Mouse (Mus musculus): Measurements from ENCODE around the gene Rps6ka5. TPM values are rescaled to one million over a fixed set of nuclear protein-coding genes. Genes with fewer than 3 reads are reported as not detected.

Rps6ka5 gene
- total and polyA plus RNA-seq, 3 experiments: 0.92 to 3.3 TPM; not detected in 1

DNA sequence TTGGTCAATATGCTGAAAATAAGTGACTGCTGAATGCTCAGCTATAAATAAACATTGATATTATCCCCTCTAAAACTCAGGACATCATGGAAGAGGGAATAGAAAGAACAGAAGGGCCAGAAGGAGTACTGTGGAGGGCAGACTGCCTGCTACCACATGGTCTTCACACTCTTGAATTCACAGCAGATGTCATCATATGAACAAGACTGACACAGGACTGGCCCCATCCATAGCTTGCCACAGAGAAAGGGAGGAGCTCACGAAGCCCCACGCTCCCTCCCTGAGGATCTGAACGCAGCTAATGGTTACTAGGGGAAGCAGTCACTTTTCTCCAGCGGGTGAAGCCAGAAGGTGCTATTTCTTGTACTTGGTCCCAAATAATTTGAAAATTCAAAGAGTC lies 61.5 kb downstream of the Rps6ka5 start:
- no peak for TF ChIP-seq ETS1 (IDR thresholded peaks at IDR 0.05; ENCODE audit: low read depth, low read length)
- TF ChIP-seq TCF12 (IDR thresholded peaks at IDR 0.05; ENCODE audit: low read depth, low read length): no peak
- DNase-seq (ENCODE audit: low read depth, low spot score): no peak
- H3K9ac ChIP-seq (ENCODE audit: control insufficient read depth, low read depth, low read length, poor library complexity, severe bottlenecking): no peak overlapping the region
- no peaks in the 10 kb centered on the region for H3K79me2 ChIP-seq (ENCODE audit: control insufficient read depth, insufficient read depth, low read length, poor library complexity)
- H3K9me3 ChIP-seq (replicated peaks; ENCODE audit: insufficient read depth, low read length): no peaks in the 10 kb centered on the region
- no peak overlapping the region for H3K27ac ChIP-seq (ENCODE audit: control insufficient read depth, low read depth, low read length)
- H3K4me3 ChIP-seq (ENCODE audit: control insufficient read depth in 1 of 2, insufficient read depth in 1 of 2, low read depth in 2 of 2, low read length in 2 of 2): no peak overlapping the region
- peaks cover 0 to 10% of the 10 kb centered on the region in 2 experiments; a peak in 2 of 4 replicates for H3K36me3 ChIP-seq (ENCODE audit: control insufficient read depth in 1 of 2, insufficient read depth in 2 of 2, low read length in 2 of 2)
- peaks cover 6 to 13% of the 10 kb centered on the region in 2 experiments for H3K4me1 ChIP-seq (ENCODE audit: control insufficient read depth in 1 of 2, insufficient read depth in 2 of 2, low read length in 2 of 2)
- no peaks in the 10 kb centered on the region for H3K27me3 ChIP-seq (ENCODE audit: control insufficient read depth in 1 of 2, insufficient read depth in 2 of 2, low read length in 2 of 2)

DNA sequence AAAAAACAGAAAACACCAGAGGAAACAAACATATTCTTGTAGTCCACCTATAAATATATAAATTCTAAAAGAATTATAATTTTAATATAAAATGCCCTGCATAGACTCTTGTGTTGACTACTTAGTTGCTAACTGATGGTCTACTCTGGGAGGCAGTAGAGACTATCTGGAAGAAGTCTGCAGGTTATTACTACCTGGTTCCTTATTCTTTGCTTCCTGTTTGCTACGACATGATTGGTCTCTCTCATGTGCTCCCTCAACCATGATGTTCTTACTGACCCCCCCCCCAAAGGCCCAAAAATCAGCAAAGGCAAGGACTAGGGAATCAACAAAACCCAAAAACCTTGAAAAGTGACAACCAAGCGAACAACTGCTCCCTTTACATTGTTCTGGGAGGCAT lies 66.7 kb downstream of the Rps6ka5 start:
- H3K4me1 ChIP-seq (ENCODE audit: control insufficient read depth in 1 of 2, insufficient read depth in 2 of 2, low read length in 2 of 2): 0 out of 4 replicates have a peak, but pooled peaks cover 0 to 2% of the 10 kb centered on the region in 2 experiments
- no peaks in the 10 kb centered on the region for H3K9me3 ChIP-seq (replicated peaks; ENCODE audit: insufficient read depth, low read length)
- no peak overlapping the region for H3K9ac ChIP-seq (ENCODE audit: control insufficient read depth, low read depth, low read length, poor library complexity, severe bottlenecking)
- DNase-seq (ENCODE audit: low read depth, low spot score): no peak
- no peak overlapping the region for H3K27ac ChIP-seq (ENCODE audit: control insufficient read depth, low read depth, low read length)
- H3K79me2 ChIP-seq (ENCODE audit: control insufficient read depth, insufficient read depth, low read length, poor library complexity): no peaks in the 10 kb centered on the region
- no peaks in the 10 kb centered on the region for H3K36me3 ChIP-seq (ENCODE audit: control insufficient read depth in 1 of 2, insufficient read depth in 2 of 2, low read length in 2 of 2)
- TF ChIP-seq POLR2AphosphoS5 (IDR thresholded peaks at IDR 0.05; ENCODE audit: borderline replicate concordance, low read depth, low read length): no peak
- no peak for TF ChIP-seq GABPA (IDR thresholded peaks at IDR 0.05; ENCODE audit: low read depth, low read length)
- no peak for TF ChIP-seq ZC3H11A (IDR thresholded peaks at IDR 0.05; ENCODE audit: low read depth, low read length)
- no peak for TF ChIP-seq JUND (IDR thresholded peaks at IDR 0.05; ENCODE audit: low read depth, low read length)
- TF ChIP-seq ETS1 (IDR thresholded peaks at IDR 0.05; ENCODE audit: low read depth, low read length): no peak
- no peak for TF ChIP-seq NELFE (IDR thresholded peaks at IDR 0.05; ENCODE audit: low read depth, low read length)
- no peak for TF ChIP-seq KAT2A (conservative IDR thresholded peaks at IDR 0.05; ENCODE audit: low read depth, low read length)
- no peak for TF ChIP-seq MXI1 (IDR thresholded peaks at IDR 0.05; ENCODE audit: low read depth, low read length)
- no peak for TF ChIP-seq MEF2A (IDR thresholded peaks at IDR 0.05; ENCODE audit: extremely low read depth, insufficient replicate concordance, low read depth, low read length, poor library complexity, severe bottlenecking)
- no peak for TF ChIP-seq E2F4 (IDR thresholded peaks at IDR 0.05; ENCODE audit: borderline replicate concordance, low read depth, low read length)
- TF ChIP-seq ELF1 (IDR thresholded peaks at IDR 0.05; ENCODE audit: low read depth, low read length): no peak
- TF ChIP-seq MAFK (IDR thresholded peaks at IDR 0.05; ENCODE audit: borderline replicate concordance, low read depth, low read length): no peak
- no peak for TF ChIP-seq TCF12 (IDR thresholded peaks at IDR 0.05; ENCODE audit: low read depth, low read length)
- no peak; the same call in 1 of the 2 replicates for TF ChIP-seq RAD21 (IDR thresholded peaks at IDR 0.05; ENCODE audit: low read depth, low read length)
- H3K27me3 ChIP-seq (ENCODE audit: control insufficient read depth in 1 of 2, insufficient read depth in 2 of 2, low read length in 2 of 2): no peaks in the 10 kb centered on the region
- no peak overlapping the region for H3K4me3 ChIP-seq (ENCODE audit: control insufficient read depth in 1 of 2, insufficient read depth in 1 of 2, low read depth in 2 of 2, low read length in 2 of 2)

DNA sequence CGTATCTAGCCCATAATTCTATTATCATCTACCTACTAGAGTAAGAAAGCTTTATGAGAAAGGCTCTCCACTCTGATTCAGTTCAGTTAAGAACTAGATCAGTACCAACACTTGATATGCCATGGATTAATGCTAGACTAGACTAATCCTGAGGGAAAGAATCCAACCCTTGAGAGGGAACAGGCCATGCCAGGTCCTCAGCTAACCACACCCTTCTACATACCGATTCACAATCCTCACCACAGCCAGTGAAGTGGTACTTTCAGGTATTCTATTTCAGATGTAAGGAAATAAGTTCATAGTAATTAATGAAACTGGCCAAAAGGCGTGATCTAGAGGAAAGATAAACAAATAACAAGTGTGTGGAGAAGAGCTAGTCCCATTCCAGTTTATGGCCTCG lies 70.8 kb downstream of the Rps6ka5 start:
- Histone ChIP-seq H3K36me3 (ENCODE audit: control insufficient read depth in 1 of 2, insufficient read depth in 2 of 2, low read length in 2 of 2) (no peaks in the 10 kb centered on the region), H3K4me1 (ENCODE audit: control insufficient read depth in 1 of 2, insufficient read depth in 2 of 2, low read length in 2 of 2) (no peaks in the 10 kb centered on the region), H3K79me2 (ENCODE audit: control insufficient read depth, insufficient read depth, low read length, poor library complexity) (no peaks in the 10 kb centered on the region), H3K4me3 (ENCODE audit: control insufficient read depth in 1 of 2, insufficient read depth in 1 of 2, low read depth in 2 of 2, low read length in 2 of 2) (no peak overlapping the region), H3K27me3 (ENCODE audit: control insufficient read depth in 1 of 2, insufficient read depth in 2 of 2, low read length in 2 of 2) (no peaks in the 10 kb centered on the region), H3K27ac (ENCODE audit: control insufficient read depth, low read depth, low read length) (no peak overlapping the region), H3K9me3 (replicated peaks; ENCODE audit: insufficient read depth, low read length) (no peaks in the 10 kb centered on the region), H3K9ac (ENCODE audit: control insufficient read depth, low read depth, low read length, poor library complexity, severe bottlenecking) (no peak overlapping the region)
- no peak for DNase-seq (ENCODE audit: low read depth, low spot score)
- TF ChIP-seq KAT2A (conservative IDR thresholded peaks at IDR 0.05; ENCODE audit: low read depth, low read length) (no peak), ELF1 (IDR thresholded peaks at IDR 0.05; ENCODE audit: low read depth, low read length) (no peak), SMC3 (IDR thresholded peaks at IDR 0.05; ENCODE audit: low read depth, low read length) (no peak), CHD2 (IDR thresholded peaks at IDR 0.05; ENCODE audit: low read length) (no peak), NELFE (IDR thresholded peaks at IDR 0.05; ENCODE audit: low read depth, low read length) (no peak), TCF12 (IDR thresholded peaks at IDR 0.05; ENCODE audit: low read depth, low read length) (no peak), UBTF (IDR thresholded peaks at IDR 0.05; ENCODE audit: borderline replicate concordance, insufficient read depth, low read depth, low read length) (no peak), MYC (IDR thresholded peaks at IDR 0.05; ENCODE audit: low read depth, low read length) (no peak), HCFC1 (IDR thresholded peaks at IDR 0.05; ENCODE audit: low read depth, low read length) (no peak), TAL1 (IDR thresholded peaks at IDR 0.05; ENCODE audit: low read length) (no peak), ZC3H11A (IDR thresholded peaks at IDR 0.05; ENCODE audit: low read depth, low read length) (no peak), SIN3A (IDR thresholded peaks at IDR 0.05; ENCODE audit: low read length) (no peak), CTCF (IDR thresholded peaks at IDR 0.05 in 2 of 3, conservative IDR thresholded peaks at IDR 0.05 in 1 of 3; ENCODE audit: control insufficient read depth in 1 of 3, insufficient read depth in 1 of 3, low read depth in 2 of 3, low read length in 3 of 3, poor library complexity in 1 of 3, severe bottlenecking in 1 of 3) (no peak), TBP (IDR thresholded peaks at IDR 0.05; ENCODE audit: low read depth, low read length) (no peak)

All from MEL (cell line).